Mouse (Mus musculus) heart, postnatal 4 days (tissue): Measurements from ENCODE around the gene Plxna1. TPM values are rescaled to one million over a fixed set of nuclear protein-coding genes. Genes with fewer than 3 reads are reported as not detected.

Experiments
- DNase-seq: peaks from one replicate; pipeline ENCODE4 v3.0.0; 2021
- total RNA-seq, 2 experiments: library from RNA; stranded (reverse); gene quantifications; 2 replicates each; pipeline ENCODE4 v1.2.3; 2021

Plxna1 gene
- total RNA-seq = 10 to 100 TPM; 37.6 to 39.7 TPM

- peak; percentile 68 for DNase-seq
These were observed at the start of gene Plxna1 for GRCm38 (mm10) chr6:89362281-89363106. Plxna1 (minus strand) TSS chr6:89362620.

GRCm38 (mm10) chr6:89409041-89409440 is 46.6 kb upstream of the Plxna1 start:
- no peak for DNase-seq

GRCm38 (mm10) chr6:89408259-89408658 is 45.8 kb upstream of the Plxna1 start:
- no peak for DNase-seq

- no peak for DNase-seq
These were observed 44.9 kb upstream of the Plxna1 start for GRCm38 (mm10) chr6:89407247-89407889.

GRCm38 (mm10) chr6:89404964-89405363 is 42.5 kb upstream of the Plxna1 start:
- DNase-seq = no peak

- peak; percentile 17 for DNase-seq
These were observed 41.1 kb upstream of the Plxna1 start for GRCm38 (mm10) chr6:89403257-89404225.

- no peak for DNase-seq
These were observed 40.0 kb upstream of the Plxna1 start for GRCm38 (mm10) chr6:89402406-89402805.

GRCm38 (mm10) chr6:89399564-89399963 is 37.1 kb upstream of the Plxna1 start:
- DNase-seq = no peak

- DNase-seq = no peak
These were observed 35.5 kb upstream of the Plxna1 start for GRCm38 (mm10) chr6:89397919-89398318.

GRCm38 (mm10) chr6:89393820-89394219 is 31.4 kb upstream of the Plxna1 start:
- no peak for DNase-seq

GRCm38 (mm10) chr6:89392213-89392612 is 29.8 kb upstream of the Plxna1 start:
- DNase-seq = no peak

- no peak for DNase-seq
These were observed 27.4 kb upstream of the Plxna1 start for GRCm38 (mm10) chr6:89389771-89390170.

- no peak for DNase-seq
These were observed 24.5 kb upstream of the Plxna1 start for GRCm38 (mm10) chr6:89386956-89387355.

- DNase-seq = no peak
These were observed 22.3 kb upstream of the Plxna1 start for GRCm38 (mm10) chr6:89384699-89385098.

- DNase-seq = no peak
These were observed 19.4 kb upstream of the Plxna1 start for GRCm38 (mm10) chr6:89381851-89382250.

GRCm38 (mm10) chr6:89381172-89381571 is 18.8 kb upstream of the Plxna1 start:
- no peak for DNase-seq

- DNase-seq = no peak
These were observed 18.3 kb upstream of the Plxna1 start for GRCm38 (mm10) chr6:89380751-89381150.

- no peak for DNase-seq
These were observed 15.8 kb upstream of the Plxna1 start for GRCm38 (mm10) chr6:89378264-89378663.

- no peak for DNase-seq
These were observed 6.4 kb upstream of the Plxna1 start for GRCm38 (mm10) chr6:89368812-89369211.

- peak; percentile 52 for DNase-seq
These were observed 1.9 kb upstream of the Plxna1 start for GRCm38 (mm10) chr6:89364342-89364741.

- DNase-seq = no peak
These were observed 659 bp upstream of the Plxna1 start for GRCm38 (mm10) chr6:89363107-89363451.

- peak; percentile 73 for DNase-seq
These were observed 771 bp downstream of the Plxna1 start for GRCm38 (mm10) chr6:89361418-89362280.
